Mouse (Mus musculus) testis, adult 2 months (tissue): ENCODE results near the gene Tmco2. TPM values are rescaled to one million over a fixed set of nuclear protein-coding genes. Genes with fewer than 3 reads are reported as not detected.
A peak's percentile ranks its signal among the peaks of the same experiment; 100 is the strongest.

ENCODE experiments used
- H3K27ac ChIP-seq: fragments of 200-500 bp; 2 replicates; pipeline ENCODE4 v1.5.1; 2012; ENCODE audit warnings: low read depth, low read length; ENCODE audit not compliant: control insufficient read depth, insufficient read depth
- H3K27me3 ChIP-seq: fragments of 200-500 bp; 2 replicates; pipeline ENCODE4 v1.6.1; 2012; ENCODE audit warnings: mild to moderate bottlenecking, low read length, moderate library complexity; ENCODE audit not compliant: control insufficient read depth, insufficient read depth
- H3K36me3 ChIP-seq: fragments of 200-500 bp; 2 replicates; pipeline ENCODE4 v1.6.1; 2012; ENCODE audit warnings: mild to moderate bottlenecking, low read length; ENCODE audit not compliant: control insufficient read depth, insufficient read depth
- H3K4me1 ChIP-seq: fragments of 200-500 bp; 2 replicates; pipeline ENCODE4 v1.6.1; 2012; ENCODE audit warnings: low read length; ENCODE audit not compliant: control insufficient read depth, insufficient read depth
- H3K4me3 ChIP-seq: fragments of 200-500 bp; 2 replicates; pipeline ENCODE4 v1.5.1; 2012; ENCODE audit warnings: low read depth, mild to moderate bottlenecking, low read length, moderate library complexity, mixed read lengths; ENCODE audit not compliant: control insufficient read depth
- CTCF ChIP-seq: fragments of 200-500 bp; IDR thresholded peaks from 2 replicates; pipeline ENCODE4 v1.5.1; 2012; ENCODE audit warnings: low read depth, mild to moderate bottlenecking, inconsistent platforms, low read length, moderate library complexity; ENCODE audit not compliant: control insufficient read depth, insufficient read depth, insufficient replicate concordance
- POLR2A ChIP-seq: fragments of 200-500 bp; IDR thresholded peaks from 2 replicates; pipeline ENCODE4 v1.6.1; 2012; ENCODE audit warnings: low read depth, mild to moderate bottlenecking, inconsistent platforms, low read length, moderate library complexity; ENCODE audit not compliant: control insufficient read depth
- polyA plus RNA-seq: library from polyadenylated mRNA; depleted of rRNA; stranded (reverse); fragments of >200 nt; gene quantifications from 2 replicates; pipeline ENCODE4 v1.2.3, GENCODE M21; 2012; rRNA removed

Gene Tmco2
- polyA plus RNA-seq: 418 and 582 TPM in 2 replicates

- Histone ChIP-seq H3K4me1 (no peaks in the 10 kb centered on the region; the same call in 1 of the 2 replicates), H3K27me3 (no peaks in the 10 kb centered on the region), H3K36me3 (no peaks in the 10 kb centered on the region), H3K27ac (peak within 1 kb of the TSS; percentile 81), H3K4me3 (peak within 1 kb of the TSS; percentile 91)
- no peak for TF ChIP-seq CTCF
- no peak; the same call in 1 of the 2 replicates for TF ChIP-seq POLR2A
Observed at GRCm38 (mm10) chr4:121109126-121109525, at the start of gene Tmco2. Gene Tmco2 (minus strand): TSS chr4:121109226.

- TF ChIP-seq CTCF (no peak), POLR2A (no peak)
- H3K4me3 ChIP-seq: no peak overlapping the region
- H3K4me1 ChIP-seq: no peaks in the 10 kb centered on the region
- no peaks in the 10 kb centered on the region for H3K36me3 ChIP-seq
- no peaks in the 10 kb centered on the region for H3K27me3 ChIP-seq
- H3K27ac ChIP-seq: no peak overlapping the region
Observed at GRCm38 (mm10) chr4:121103304-121103703, 5.7 kb downstream of the Tmco2 start.

GRCm38 (mm10) chr4:121097650-121098378 is 11.2 kb downstream of the Tmco2 start, which contains the start of gene Zmpste24:
Gene Zmpste24 (minus strand): TSS chr4:121098241.
- Histone ChIP-seq H3K27me3 (no peaks in the 10 kb centered on the region), H3K4me3 (peak within 1 kb of the TSS; percentile 99), H3K36me3 (no peaks in the 10 kb centered on the region), H3K27ac (peak within 1 kb of the TSS; percentile 87), H3K4me1 (peaks cover 2% of the 10 kb centered on the region; the same call in 1 of the 2 replicates)
- peak; percentile 46; the same call in 1 of the 2 replicates for TF ChIP-seq POLR2A
- no peak for TF ChIP-seq CTCF

GRCm38 (mm10) chr4:121090211-121090610 is 18.8 kb downstream of the Tmco2 start:
- Histone ChIP-seq H3K27me3 (no peaks in the 10 kb centered on the region), H3K4me3 (no peak overlapping the region), H3K36me3 (no peaks in the 10 kb centered on the region; the same call in 1 of the 2 replicates), H3K4me1 (no peaks in the 10 kb centered on the region), H3K27ac (no peak overlapping the region)
- TF ChIP-seq POLR2A: no peak
- no peak for TF ChIP-seq CTCF

- Histone ChIP-seq H3K27ac (no peak overlapping the region), H3K4me1 (no peaks in the 10 kb centered on the region), H3K4me3 (no peak overlapping the region), H3K27me3 (no peaks in the 10 kb centered on the region), H3K36me3 (no peaks in the 10 kb centered on the region; the same call in 1 of the 2 replicates)
- TF ChIP-seq CTCF (no peak), POLR2A (no peak)
Observed at GRCm38 (mm10) chr4:121088696-121089095, 20.3 kb downstream of the Tmco2 start.

- Histone ChIP-seq H3K4me1 (no peaks in the 10 kb centered on the region), H3K27ac (no peak overlapping the region), H3K36me3 (no peaks in the 10 kb centered on the region), H3K4me3 (no peak overlapping the region), H3K27me3 (no peaks in the 10 kb centered on the region)
- TF ChIP-seq CTCF (no peak), POLR2A (no peak)
Observed at GRCm38 (mm10) chr4:121084506-121084905, 24.5 kb downstream of the Tmco2 start.

- Histone ChIP-seq H3K4me1 (no peaks in the 10 kb centered on the region), H3K4me3 (no peak overlapping the region), H3K27me3 (no peaks in the 10 kb centered on the region), H3K36me3 (no peaks in the 10 kb centered on the region; the same call in 1 of the 2 replicates), H3K27ac (no peak overlapping the region)
- TF ChIP-seq CTCF (no peak), POLR2A (no peak)
Observed at GRCm38 (mm10) chr4:121080395-121080794, 28.6 kb downstream of the Tmco2 start.
